ENCODE assay signal across 23 mouse cellular contexts in the genomic region with DNA sequence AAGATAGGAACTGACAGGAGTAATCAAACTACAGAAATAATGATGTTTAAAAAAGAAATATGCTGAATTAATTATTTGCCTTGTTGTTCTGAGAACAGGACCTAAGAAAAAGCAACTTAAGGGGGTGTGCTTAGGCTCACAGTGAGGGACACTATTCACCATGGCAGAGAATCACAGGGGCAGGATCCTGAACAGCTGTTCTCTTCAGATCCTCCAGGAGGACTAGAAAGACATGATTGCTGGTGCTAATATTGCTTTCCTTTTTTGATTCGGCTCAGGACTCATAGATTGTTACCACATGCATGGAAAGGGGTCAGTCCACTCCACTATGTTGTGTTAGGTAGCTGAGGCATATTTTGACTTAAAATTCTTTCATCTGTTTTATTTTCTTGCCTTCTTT.
DNase-seq lines count a peak whose midpoint lies in the region; ATAC-seq and TF ChIP-seq lines count a peak whose summit lies in the region.
"Had no signal": no experiment of that assay in that cellular context is flagged by ENCODE, and none has a peak within 500 bp of the region (broad histone marks: within the 10 kb centered on the region; RNA-seq: fewer than 3 reads in every experiment).

No protein-coding gene starts in this region.

- no peak overlapping the region for H3K4me3 ChIP-seq in midbrain, embryonic 12.5 days
- no peak overlapping the region for H3K4me3 ChIP-seq in midbrain, embryonic 15.5 days
- H3K4me3 ChIP-seq in forebrain, postnatal 0 days (ENCODE audit: low read depth, low read length): no peak overlapping the region
- H3K4me3 ChIP-seq: embryonic facial prominence, embryonic 13.5 days; hindbrain, embryonic 15.5 days; kidney, embryonic 15.5 days; limb, embryonic 12.5 days; liver, embryonic 12.5 days had no signal

- H3K4me1 ChIP-seq in midbrain, embryonic 12.5 days: no peaks in the 10 kb centered on the region
- no peaks in the 10 kb centered on the region for H3K4me1 ChIP-seq in midbrain, embryonic 15.5 days
- no peaks in the 10 kb centered on the region for H3K4me1 ChIP-seq in forebrain, postnatal 0 days (ENCODE audit: insufficient read depth)
- H3K4me1 ChIP-seq: embryonic facial prominence, embryonic 13.5 days; hindbrain, embryonic 15.5 days; kidney, embryonic 15.5 days; limb, embryonic 12.5 days; liver, embryonic 12.5 days had no signal

- H3K9me3 ChIP-seq in midbrain, embryonic 12.5 days: no peaks in the 10 kb centered on the region
- H3K9me3 ChIP-seq in midbrain, embryonic 15.5 days: no peaks in the 10 kb centered on the region
- H3K9me3 ChIP-seq in forebrain, postnatal 0 days (ENCODE audit: low read length): no peaks in the 10 kb centered on the region
- H3K9me3 ChIP-seq: embryonic facial prominence, embryonic 13.5 days; hindbrain, embryonic 15.5 days; kidney, embryonic 15.5 days; limb, embryonic 12.5 days; liver, embryonic 12.5 days had no signal

- intact Hi-C loops in heart, postnatal 25 days (cut with DNase I): no loop called here

- H3K36me3 ChIP-seq in midbrain, embryonic 12.5 days: no peaks in the 10 kb centered on the region
- no peaks in the 10 kb centered on the region for H3K36me3 ChIP-seq in midbrain, embryonic 15.5 days (replicated peaks)
- H3K36me3 ChIP-seq in forebrain, postnatal 0 days (ENCODE audit: insufficient read depth): no peaks in the 10 kb centered on the region
- H3K36me3 ChIP-seq: embryonic facial prominence, embryonic 13.5 days; hindbrain, embryonic 15.5 days; kidney, embryonic 15.5 days; limb, embryonic 12.5 days; liver, embryonic 12.5 days had no signal

- H3K4me2 ChIP-seq in midbrain, embryonic 12.5 days (replicated peaks): no peak overlapping the region
- no peak overlapping the region for H3K4me2 ChIP-seq in midbrain, embryonic 15.5 days
- H3K4me2 ChIP-seq in forebrain, postnatal 0 days (ENCODE audit: low read depth): no peak overlapping the region
- H3K4me2 ChIP-seq: embryonic facial prominence, embryonic 13.5 days; hindbrain, embryonic 15.5 days; kidney, embryonic 15.5 days; limb, embryonic 12.5 days; liver, embryonic 12.5 days; lung, embryonic 14.5 days had no signal

- no peaks in the 10 kb centered on the region for H3K27me3 ChIP-seq in midbrain, embryonic 12.5 days
- H3K27me3 ChIP-seq in midbrain, embryonic 15.5 days (replicated peaks): no peaks in the 10 kb centered on the region
- H3K27me3 ChIP-seq in forebrain, postnatal 0 days (ENCODE audit: insufficient read depth, low read length): no peaks in the 10 kb centered on the region
- H3K27me3 ChIP-seq: embryonic facial prominence, embryonic 13.5 days; hindbrain, embryonic 15.5 days; kidney, embryonic 15.5 days; limb, embryonic 12.5 days; liver, embryonic 12.5 days; Patski had no signal

- H3K9ac ChIP-seq in midbrain, embryonic 12.5 days (replicated peaks): no peak overlapping the region
- H3K9ac ChIP-seq in midbrain, embryonic 15.5 days: no peak overlapping the region
- no peak overlapping the region for H3K9ac ChIP-seq in forebrain, postnatal 0 days
- H3K9ac ChIP-seq: embryonic facial prominence, embryonic 13.5 days; hindbrain, embryonic 15.5 days; kidney, embryonic 15.5 days; limb, embryonic 12.5 days; liver, embryonic 12.5 days; lung, embryonic 14.5 days had no signal

- WGBS in midbrain, embryonic 12.5 days: 10% methylated on average over 1 of the region's 1 CpGs
- 26% methylated on average over 1 of the region's 1 CpGs for WGBS in midbrain, embryonic 15.5 days
- 26% methylated on average over 1 of the region's 1 CpGs for WGBS in forebrain, postnatal 0 days

- H3K27ac ChIP-seq in midbrain, embryonic 12.5 days (replicated peaks): no peak overlapping the region
- H3K27ac ChIP-seq in midbrain, embryonic 15.5 days: no peak overlapping the region
- H3K27ac ChIP-seq in forebrain, postnatal 0 days (ENCODE audit: low read depth, low read length): no peak overlapping the region
- H3K27ac ChIP-seq: embryonic facial prominence, embryonic 13.5 days; hindbrain, embryonic 15.5 days; kidney, embryonic 15.5 days; limb, embryonic 12.5 days; liver, embryonic 12.5 days had no signal

- DNase-seq in embryo, embryonic 11 days: peak; percentile 16
- DNase-seq in embryo, embryonic 9.5 days (ENCODE audit: extremely low spot score): no peak
- no peak for DNase-seq in forebrain, postnatal 0 days
- no peak for DNase-seq in heart, adult 8-10 months (ENCODE audit: low spot score)
- DNase-seq in heart, postnatal 25 days (ENCODE audit: low spot score): no peak
- DNase-seq: adrenal gland, postnatal 10 days; cerebellum, adult 11-12 months; cerebellum, postnatal 25 days; gastrocnemius, postnatal 36 days; lung, embryonic 14.5 days; lung, postnatal 36 days; thymus, postnatal 14 days had no signal

- TF ChIP-seq CTCF in forebrain, postnatal 0 days (IDR thresholded peaks at IDR 0.05; ENCODE audit: low read depth): peak; percentile 30

- peak; percentile 57 for ATAC-seq in midbrain, embryonic 12.5 days (ENCODE audit: low FRiP score, low read depth)
- ATAC-seq in midbrain, embryonic 15.5 days (replicated peaks): no peak
- ATAC-seq in forebrain, postnatal 0 days: no peak
- ATAC-seq: activated CD4-positive, CD25-positive, alpha-beta regulatory T cell, adult 4 months; CD4-positive, CD25-positive, alpha-beta regulatory T cell, adult 4 months; intestine, postnatal 0 days; liver, embryonic 12.5 days; Patski had no signal
